Mouse (Mus musculus): ENCODE measurements around the gene Adora2b.
A peak's percentile ranks its signal among the peaks of the same experiment; 100 is the strongest.

The Adora2b gene

GRCm38 (mm10) chr11:62248401-62249244 lies at the start of gene Adora2b:
Gene Adora2b (plus strand): TSS chr11:62248984.
- peak; percentile 20 for DNase-seq (ENCODE audit: low read depth)

- DNase-seq (ENCODE audit: low read depth) = no peak
These were observed 47.8 kb upstream of the Adora2b start for GRCm38 (mm10) chr11:62200901-62201512.

GRCm38 (mm10) chr11:62202645-62203044 lies 46.1 kb upstream of the Adora2b start:
- no peak for DNase-seq (ENCODE audit: low read depth)

DNA sequence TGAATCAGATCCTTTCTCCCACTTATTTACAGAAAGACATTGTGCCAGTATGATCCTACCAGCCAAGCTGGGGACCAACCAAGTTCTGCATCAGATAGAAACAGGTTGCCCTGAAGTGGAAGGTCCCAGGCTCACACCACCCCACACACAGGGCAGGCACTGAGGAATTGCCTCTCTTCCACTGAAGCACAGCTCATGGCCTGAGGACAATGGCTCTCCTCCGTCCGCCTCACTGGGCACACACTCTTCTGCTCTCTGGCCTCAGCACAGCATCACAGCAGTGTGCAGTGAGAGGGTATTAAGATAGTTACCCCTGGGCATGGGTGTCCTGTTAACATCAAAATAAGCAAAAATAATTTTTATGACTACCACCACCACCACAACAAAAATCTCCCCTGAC lies 39.7 kb upstream of the Adora2b start:
- DNase-seq (ENCODE audit: low read depth) = no peak

DNA sequence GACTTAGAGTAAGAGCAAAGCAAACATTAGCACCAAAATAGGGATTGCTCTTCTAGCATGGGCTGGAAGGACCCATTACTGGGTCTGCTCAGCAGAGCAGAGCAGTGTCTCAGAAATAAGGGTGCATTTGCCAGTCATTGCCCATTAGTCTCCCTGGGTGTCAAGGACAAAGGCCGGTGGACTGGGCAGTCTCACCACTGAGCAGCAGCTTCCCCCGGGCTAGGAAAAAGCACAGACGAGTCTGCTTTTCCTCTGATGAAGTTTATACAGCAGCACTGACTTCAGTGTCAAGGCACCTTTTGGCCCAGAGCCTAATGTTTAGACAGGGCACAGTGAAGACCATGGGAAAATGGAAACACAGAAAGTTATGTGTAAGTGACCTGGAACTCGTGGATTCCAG lies 38.9 kb upstream of the Adora2b start:
- DNase-seq (ENCODE audit: low read depth) = no peak

DNA sequence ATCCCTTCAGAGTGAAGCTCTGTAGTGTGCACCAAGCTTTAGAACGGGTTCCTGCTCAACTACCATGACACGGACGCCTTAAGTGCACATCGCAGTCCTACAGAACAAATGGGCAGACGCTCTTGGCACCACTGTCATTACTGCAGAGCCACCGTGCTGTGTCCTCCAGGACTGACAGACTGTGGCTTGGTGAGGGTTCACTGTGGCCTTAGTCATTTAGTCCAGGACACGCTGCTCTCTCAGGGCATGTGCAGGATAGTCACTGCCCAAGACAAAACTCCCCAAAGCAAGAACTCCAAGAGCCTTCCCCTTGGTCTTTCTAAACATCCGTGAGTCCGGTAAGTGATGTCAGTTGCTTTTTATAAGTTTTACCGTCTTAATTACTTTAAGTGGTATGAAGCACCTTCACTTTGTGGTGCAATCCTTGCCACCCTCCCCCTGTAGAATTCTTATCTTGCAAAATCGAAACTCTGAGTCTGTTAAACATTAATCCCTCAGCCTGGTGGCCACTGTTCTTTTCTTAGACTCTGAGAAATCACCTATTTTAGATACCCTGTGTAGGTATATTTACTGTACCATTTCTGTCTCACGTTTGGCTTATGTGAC lies 35.3 kb upstream of the Adora2b start:
- no peak for DNase-seq (ENCODE audit: low read depth)

DNA sequence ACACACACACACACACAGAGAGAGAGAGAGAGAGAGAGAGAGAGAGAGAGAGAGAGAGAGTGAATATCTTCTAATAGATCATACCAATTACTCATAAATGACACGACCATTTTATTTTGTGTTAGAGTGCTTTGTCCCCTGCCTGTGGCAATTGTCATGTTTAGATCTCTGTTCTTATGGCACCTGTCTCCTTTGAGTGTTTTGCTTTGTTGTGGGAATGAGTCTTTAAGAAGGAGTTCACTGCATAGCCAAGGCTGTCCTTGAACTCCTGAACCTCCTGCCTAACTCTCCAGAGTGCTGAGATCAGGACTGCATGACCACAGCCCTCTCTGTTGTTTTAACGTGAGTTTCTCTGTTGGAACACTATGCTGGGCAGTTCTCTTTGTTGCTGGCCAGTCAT lies 33.7 kb upstream of the Adora2b start:
- DNase-seq (ENCODE audit: low read depth) = no peak

DNA sequence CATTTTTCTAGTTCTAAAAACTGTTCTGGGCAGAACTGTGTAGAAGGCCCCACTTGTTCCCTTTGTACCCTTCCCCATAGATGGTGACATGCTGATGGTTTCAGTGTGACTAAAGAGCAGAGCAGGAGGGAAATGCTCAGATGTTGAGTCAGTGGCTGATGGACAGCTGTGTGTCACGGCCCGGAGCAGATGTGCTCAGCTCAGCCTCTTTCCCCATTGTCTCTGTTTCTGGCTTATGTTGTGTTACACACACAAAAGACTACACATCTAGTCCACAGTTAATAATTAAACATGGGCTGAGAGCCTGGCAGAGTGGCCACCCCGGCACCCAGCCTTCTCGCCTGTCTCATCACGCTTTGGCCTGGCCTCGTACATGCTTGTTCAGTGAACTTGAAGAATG lies 31.0 kb upstream of the Adora2b start:
- DNase-seq (ENCODE audit: low read depth) = no peak

DNA sequence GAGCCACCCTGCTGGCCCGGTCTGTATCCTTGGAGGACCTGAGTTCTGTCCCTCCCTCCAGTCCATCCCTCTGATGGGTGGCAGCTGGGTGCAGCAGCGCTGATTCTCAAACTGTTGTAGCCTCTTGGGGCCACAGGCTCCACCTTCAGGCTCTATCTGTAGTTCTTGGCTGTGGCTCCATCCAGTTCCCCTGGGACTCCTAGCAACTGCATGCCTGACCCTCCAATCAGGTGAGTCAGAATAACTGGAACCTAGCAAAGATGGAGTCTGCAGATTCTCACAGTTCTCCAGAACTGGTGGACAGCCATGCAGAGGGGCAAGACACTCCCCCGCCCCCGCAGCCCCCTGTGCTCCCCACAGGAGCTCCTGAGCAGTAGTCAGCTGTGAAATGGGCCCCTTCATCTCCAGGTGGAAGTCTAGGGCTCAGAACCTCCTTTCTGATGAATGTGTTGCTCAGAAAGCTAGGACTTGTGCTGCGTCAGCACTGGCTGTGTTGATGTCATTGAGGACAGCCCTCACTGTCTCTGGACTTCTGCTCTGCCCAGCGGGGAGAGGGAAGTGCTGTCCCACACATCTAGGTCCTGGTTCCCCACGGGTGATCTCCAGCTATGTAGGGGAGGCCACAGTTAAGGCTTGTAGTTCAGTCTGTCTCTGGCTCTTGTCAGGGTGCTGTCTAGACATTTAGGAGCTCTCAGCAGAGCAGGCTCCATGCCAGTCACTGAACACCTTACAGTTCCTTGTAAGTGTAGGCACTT lies 27.9 kb upstream of the Adora2b start:
- no peak for DNase-seq (ENCODE audit: low read depth)

- no peak for DNase-seq (ENCODE audit: low read depth)
These were observed 25.4 kb upstream of the Adora2b start for GRCm38 (mm10) chr11:62223416-62223815.

DNA sequence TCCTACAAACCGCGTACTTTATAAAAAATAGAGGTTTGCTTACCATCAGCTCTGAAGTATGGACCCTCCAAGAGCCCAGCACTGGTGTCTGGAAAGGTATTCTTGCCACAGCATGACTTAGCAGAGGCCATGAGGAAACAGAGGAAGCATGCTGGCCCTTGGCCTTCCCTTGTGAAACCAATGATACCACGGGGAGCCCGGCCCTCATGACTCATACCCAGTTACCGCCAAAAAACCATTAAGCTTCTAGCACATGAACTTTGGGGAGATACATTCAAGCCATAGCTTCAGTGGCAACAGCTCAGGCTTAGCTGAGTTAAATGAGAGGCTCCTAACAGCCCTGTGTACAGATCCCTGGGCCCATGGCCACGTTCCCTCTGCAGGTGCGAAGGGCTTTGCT lies 24.8 kb upstream of the Adora2b start:
- no peak for DNase-seq (ENCODE audit: low read depth)

DNA sequence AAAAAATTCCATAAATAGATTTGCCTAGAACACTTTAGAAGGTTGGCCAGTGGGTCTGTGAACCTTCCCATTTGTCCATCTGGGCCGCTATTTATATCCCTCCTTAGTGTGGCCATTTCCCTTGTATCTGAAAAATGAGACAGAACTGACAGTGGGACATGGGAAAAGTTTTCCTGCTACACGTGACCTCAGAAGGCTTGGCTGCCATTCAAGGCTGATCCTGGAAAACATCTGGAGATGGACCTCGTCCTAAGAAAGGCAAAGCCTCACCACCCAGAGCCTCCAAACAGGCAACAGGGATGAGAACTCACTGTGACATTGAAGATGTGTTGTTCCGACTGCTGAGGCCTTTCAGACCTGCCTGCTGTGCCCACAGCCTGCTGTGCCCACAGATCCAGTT lies 24.0 kb upstream of the Adora2b start:
- no peak for DNase-seq (ENCODE audit: low read depth)

DNA sequence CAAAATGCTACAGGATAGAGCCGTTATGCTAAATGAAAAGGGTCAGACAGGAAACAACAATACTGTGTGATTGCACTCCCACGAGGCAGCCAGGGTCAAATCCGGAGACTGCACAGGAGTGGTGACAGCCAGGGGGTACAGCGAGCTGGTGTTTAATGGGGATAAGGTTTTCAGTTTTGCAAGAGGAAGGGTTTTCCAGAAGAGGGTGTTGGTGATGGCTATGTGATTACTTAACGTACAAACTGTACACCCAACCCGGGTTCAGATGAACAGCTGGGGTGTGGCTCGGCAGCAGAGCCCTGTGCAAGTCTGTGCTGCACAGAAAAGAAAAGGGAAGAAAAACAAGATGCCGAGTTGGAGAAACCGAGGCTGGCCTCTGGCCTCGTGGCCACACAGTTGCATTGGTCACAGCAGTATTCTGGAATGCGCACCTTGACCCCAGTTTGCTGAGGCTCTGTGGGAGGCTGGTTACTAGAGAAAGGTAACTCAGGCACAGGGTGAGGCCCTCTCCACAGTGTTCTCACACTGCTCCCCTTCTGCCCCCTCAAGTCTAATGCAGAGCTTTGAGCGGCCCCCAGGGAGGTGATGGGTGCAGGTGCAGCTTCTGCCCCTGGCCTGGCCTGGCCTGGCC lies 8.0 kb upstream of the Adora2b start:
- DNase-seq (ENCODE audit: low read depth) = no peak

DNA sequence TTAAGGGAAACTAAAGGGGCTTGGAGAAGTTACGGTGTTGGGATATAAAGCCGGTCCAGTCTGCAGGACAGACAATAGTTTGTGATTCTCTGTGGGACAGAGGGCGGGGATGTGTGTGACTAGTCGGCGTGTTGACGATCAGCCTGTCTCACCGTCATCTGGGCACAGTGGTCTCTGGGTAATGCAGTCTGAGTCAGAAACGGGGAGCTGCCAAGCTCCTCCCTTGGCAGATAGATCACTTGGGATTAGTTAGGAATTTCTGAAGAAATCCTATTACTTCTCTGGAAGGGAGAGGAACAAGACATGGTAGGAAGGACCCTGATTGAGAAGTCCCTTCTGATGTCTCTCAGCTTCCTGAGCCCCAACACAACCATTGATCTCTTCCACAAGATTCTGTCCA lies 4.9 kb upstream of the Adora2b start:
- DNase-seq (ENCODE audit: low read depth) = no peak

DNA sequence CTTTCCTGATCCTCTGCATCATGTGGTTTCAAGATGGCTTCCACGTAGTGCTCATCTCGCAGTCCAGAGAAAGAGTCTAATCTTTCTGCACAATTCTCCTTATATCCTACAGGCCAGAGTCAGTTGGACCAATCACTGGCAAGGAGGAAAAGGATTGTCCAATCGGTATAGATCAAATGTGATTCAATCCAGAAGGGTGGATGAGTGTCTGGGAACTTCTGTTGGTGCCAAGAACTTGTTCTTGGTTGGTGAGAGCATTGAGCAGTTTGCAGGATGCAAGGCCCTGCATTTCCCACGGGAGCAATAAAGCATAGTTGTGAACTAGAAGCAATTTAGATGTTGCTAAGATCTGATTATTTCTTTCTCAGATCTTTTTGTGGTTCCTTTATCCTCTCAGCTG lies 4.3 kb upstream of the Adora2b start:
- DNase-seq (ENCODE audit: low read depth) = no peak

DNA sequence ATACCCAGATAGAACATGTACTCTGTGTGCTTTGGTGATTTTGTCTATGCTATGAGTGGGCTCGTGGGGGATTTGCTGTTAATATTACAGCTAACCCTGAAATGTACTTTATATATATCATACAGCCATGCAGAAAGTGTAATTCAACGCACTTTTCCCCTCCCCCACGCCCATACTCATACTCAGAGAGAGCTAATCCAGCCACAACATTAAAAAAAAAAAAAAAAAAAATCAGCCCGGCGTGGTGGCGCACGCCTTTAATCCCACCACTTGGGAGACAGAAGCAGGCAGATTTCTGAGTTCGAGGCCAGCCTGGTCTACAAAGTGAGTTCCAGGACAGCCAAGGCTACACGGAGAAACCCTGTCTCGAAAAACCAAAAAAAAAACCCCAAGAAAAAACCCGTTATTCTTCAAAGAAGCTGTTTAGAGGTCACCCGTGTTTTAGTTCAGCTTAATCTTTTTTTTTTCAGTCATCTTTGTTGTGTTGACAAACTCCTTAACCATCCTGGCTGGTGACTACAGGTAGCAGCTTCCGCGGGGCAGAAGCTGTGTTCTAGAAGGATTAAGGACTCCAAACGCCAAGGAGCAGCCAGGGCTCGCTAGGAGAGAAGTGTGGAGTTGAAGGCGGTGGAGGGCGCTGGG lies 904 bp upstream of the Adora2b start:
- DNase-seq (ENCODE audit: low read depth) = no peak

- DNase-seq (ENCODE audit: low read depth) = no peak
These were observed 668 bp downstream of the Adora2b start for GRCm38 (mm10) chr11:62249266-62250037.

DNA sequence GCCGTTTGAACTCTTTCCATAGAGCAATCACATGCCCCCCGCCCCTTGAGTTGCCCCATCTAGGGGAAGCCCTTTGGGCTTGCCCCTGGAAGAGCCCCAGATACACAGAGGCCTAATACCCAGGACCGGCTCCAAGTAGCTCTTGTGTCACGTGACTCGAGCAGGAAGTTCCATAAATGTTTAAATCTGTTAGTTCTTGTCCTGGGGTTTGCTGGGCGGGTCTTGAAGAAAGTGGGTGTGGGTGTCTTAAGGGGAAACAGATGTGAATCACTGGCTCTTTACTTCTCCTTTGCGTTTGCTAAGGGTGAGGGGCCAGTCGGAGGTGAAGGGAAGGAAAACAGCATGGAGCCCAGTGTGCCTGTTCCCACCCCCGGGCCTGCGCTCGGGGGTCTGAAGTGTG lies 2.3 kb downstream of the Adora2b start:
- no peak for DNase-seq (ENCODE audit: low read depth)

DNA sequence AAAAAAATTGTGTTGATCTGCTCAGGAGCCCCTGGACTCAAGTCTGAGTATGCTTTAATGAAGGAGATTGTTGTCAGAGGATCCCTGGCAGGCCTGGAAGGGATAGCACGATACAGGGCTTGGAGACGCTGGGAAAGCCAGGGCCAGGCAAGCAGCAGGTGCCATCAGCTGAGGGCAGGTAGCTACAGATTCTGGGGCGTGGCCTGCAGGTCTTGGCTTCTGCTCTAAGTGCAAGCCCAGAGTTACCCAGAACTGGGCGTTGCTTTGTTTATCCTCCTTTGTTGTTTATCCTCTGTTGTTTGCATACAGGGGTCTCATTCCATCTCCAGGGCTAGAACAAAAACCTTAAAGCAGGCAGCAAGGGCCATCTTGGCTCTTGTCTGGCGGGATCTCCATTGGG lies 4.6 kb downstream of the Adora2b start:
- DNase-seq (ENCODE audit: low read depth) = no peak

GRCm38 (mm10) chr11:62259214-62259613 lies 10.4 kb downstream of the Adora2b start:
- DNase-seq (ENCODE audit: low read depth) = no peak

DNA sequence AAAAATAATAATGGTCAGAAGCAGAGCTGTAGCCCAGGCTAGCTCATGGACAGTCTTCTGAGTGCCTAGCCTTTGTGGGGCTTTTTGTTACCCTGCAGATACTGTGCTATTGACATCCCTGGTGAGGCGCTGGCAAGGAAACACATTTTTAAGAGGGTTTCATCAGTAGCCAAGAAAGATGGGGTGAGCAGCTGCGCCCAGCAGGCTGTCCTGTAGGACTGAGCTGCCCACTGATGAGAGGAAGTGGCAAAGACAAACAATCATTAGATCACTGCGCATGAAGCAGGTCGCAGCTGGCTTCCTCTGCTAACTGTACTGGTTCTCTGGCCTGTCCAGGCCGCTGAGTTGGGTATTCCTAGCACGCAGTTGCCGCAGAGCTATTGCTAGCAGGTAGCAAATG lies 14.8 kb downstream of the Adora2b start:
- no peak for DNase-seq (ENCODE audit: low read depth)
